Mouse (Mus musculus): Measurements from ENCODE around the gene Tnfrsf21.

DNA sequence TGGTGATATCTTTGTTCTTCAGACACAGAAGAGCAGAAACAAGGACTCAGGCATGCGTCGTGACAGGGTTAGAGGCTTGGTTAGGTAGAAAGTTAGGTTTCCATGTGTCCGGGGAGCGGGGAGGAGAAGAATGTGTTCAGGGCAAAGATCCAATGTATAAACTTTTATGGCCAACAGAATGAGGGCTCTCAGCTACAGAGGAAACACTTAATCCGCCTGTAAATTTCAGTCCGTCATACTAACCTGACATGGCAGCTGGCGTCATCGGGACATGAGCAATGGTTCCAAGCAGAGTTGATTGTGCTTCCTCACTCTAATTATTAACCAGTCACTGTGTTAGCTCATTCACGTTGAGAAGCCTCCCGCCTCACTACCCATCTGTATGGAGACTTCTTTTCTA, 100.4 kb downstream of the Tnfrsf21 start:
- TF ChIP-seq CTCF (IDR thresholded peaks at IDR 0.05; ENCODE audit: low read depth) (no peak), EP300 (IDR thresholded peaks at IDR 0.05; ENCODE audit: low read depth) (no peak)
